Mouse (Mus musculus) granulocyte monocyte progenitor cell, adult 5-6 weeks (primary cell): Measurements from ENCODE around the gene Eif2b1. TPM values are rescaled to one million over a fixed set of nuclear protein-coding genes. Genes with fewer than 3 reads are reported as not detected.

ENCODE experiments used
- ATAC-seq: replicated peaks from 2 replicates; pipeline ENCODE4 v1.8.0; 2016; ENCODE audit warnings: mild to moderate bottlenecking, moderate TSS enrichment, inconsistent platforms; ENCODE audit not compliant: poor library complexity, severe bottlenecking
- total RNA-seq, 2 experiments: library from RNA; stranded (forward) in 1 of 2; stranded (reverse) in 1 of 2; fragments of 200-712, 200-1000 nt in 1 of 2; fragments of >200 nt in 1 of 2; fragmentation: Nextera tagmentation in 1 of 2; gene quantifications; 2 replicates each; pipeline ENCODE4 v1.2.3; 2014 to 2017

The Eif2b1 gene
- total RNA-seq (2014; fragmentation: Nextera tagmentation) (49.6 and 52.0 TPM in 2 replicates), total RNA-seq (2017) (39.5 and 50.9 TPM in 2 replicates)

DNA sequence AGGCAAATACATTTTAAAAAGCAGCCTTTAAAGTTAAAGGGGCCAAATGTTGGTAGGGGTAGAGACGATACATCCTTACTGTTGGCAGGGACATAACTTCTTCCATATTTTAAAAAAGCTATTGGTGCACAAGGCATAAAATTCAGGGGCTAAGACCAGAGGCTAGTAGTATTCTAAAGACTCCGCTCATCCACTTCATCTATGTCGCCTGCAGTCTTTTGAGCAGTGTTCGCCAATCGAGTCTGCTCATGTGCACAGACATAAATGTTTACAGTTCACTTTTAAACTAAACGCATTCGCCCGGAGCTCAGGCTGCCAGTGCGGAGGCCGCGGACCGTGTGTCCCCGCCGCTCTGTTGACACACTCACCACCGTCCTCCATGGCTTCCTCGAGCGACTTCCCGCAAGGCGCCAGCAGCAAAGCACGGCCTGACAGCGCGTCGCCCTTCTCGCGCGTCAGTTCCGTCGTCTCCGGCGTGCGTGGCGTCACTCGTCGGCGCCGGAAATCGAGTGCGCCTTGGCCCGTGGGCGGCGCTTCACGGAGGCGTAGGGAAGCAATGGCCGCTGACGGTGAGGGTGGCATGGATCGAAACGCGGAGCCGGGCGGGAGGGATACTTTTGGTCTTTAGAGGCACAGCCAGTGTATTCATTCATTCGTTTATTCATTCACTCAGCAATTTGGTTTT is at the start of gene Eif2b1, which contains the start of gene Gtf2h3:
Gene Eif2b1, minus strand, starts transcription at position 499 of the 685 bp plus-strand sequence.
Gene Gtf2h3, plus strand, starts transcription at position 508 of the 685 bp plus-strand sequence.
- peak; percentile 91 for ATAC-seq

DNA sequence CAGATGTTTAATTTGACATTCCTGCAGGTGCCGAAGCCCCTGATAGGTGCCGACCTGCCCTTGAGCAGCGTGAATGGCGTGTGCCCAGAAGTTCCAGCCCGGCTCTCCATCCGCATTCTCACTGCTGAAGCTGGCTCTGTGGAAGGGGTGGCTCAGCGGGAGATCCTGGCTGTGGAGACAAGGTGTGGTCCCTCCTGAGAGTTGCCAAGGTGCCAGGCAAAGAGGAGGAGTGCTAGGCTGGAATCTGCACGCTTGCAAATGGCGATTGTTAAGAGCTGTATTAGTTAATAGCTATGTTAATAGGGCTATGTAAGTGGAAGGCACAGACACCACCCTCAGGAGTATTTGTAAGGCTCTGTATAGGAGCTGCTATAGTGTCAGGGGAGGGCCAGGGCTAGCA is 45.4 kb upstream of the Eif2b1 start:
- no peak for ATAC-seq

DNA sequence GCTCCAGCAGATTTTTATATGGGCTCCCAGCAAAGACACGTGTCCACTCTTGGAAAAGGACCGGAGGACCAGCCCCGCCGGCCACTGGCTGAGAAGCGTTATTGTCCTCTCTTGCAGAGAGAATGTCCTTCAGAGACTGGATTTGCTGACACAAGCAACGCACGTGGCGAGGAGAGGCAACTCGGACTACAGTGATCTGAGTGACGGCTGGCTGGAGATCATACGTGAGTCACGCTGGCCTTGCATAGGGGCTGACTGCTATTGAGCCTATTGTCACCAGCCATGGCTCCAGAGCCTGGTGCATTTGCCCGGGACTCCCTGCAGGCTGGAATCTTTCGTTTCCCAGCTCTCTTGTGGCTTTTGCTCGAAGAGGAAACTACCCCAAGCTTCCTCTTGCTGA is 44.0 kb upstream of the Eif2b1 start:
- ATAC-seq: peak; percentile 22; the same call in 1 of the 2 replicates

DNA sequence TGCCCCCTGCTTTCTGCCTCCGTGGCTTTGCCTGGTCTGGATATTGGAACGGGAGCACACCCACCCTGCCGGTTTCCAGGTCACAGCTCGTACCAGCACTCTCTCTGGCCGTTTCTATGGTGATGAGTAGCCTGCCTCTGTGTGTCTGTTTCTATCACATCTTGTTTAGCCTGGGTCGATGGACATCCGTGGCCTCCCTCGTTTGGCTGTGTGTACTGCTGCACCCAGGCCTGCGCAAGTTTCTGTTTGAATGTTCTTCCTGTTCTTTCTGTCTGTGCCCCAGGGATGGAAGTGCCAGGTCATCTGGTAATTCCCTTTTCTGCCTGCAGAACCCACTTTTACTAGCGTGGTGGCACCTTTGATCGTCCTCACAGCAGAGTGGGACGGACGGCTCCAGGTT is 42.4 kb upstream of the Eif2b1 start:
- peak; percentile 82 for ATAC-seq

DNA sequence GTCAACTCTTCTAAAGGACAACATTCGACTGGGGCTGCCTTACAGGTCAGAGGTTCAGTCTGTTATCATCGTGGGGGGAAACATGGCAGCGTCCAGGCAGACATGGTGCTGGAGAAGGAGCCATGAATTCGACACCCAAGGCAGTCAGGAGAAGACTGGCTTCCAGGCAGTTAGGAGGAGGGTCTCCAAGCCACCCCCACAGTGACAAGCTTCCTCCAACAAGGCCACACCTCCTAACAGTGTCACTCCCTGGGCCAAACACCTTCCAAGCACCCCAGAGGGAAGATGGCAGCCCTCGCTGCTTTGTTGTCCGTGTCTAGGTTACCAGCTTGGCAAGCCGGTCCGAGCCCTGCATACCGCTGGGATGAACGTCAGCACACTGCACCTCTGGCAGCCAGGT is 39.8 kb upstream of the Eif2b1 start:
- no peak for ATAC-seq

DNA sequence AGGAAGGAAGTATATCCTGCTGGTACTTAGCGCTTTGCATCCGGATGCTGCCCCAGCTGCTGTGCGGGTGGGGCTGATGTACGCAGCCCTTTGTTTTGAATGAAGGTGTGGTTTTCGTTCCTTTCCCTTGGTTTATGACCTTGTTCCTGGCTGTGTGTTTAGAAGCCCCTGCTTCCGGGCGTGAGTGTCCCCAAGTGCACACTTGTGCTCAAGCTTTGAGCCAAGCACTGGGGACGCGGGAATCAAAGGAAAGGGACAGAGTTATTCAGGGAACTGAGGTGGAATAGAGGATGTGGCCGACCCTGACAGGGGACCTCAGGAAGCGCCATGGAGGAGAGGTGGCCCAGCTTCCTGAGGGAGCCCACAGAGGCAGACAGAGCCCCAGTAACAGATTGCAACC is 35.8 kb upstream of the Eif2b1 start:
- ATAC-seq: no peak

DNA sequence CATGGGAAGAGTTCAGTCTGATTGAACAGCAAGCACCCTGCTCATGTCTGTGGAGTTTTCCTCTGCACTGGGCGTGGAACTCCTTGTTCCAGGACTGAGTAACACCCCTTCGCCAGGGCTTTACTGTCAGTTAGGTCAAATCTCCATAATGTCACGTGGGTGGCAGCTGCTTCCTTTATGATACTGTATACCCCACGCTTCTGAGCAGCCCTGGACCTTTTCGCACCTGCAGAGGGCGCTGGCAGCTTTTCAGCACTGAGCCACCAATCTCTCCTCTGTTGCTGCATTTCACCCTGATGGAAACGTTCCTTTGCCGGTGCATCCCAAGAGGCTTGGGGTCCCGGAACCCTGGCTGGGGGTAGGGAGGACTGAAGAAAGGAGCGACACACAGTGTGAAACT is 32.0 kb upstream of the Eif2b1 start:
- peak; percentile 67 for ATAC-seq

DNA sequence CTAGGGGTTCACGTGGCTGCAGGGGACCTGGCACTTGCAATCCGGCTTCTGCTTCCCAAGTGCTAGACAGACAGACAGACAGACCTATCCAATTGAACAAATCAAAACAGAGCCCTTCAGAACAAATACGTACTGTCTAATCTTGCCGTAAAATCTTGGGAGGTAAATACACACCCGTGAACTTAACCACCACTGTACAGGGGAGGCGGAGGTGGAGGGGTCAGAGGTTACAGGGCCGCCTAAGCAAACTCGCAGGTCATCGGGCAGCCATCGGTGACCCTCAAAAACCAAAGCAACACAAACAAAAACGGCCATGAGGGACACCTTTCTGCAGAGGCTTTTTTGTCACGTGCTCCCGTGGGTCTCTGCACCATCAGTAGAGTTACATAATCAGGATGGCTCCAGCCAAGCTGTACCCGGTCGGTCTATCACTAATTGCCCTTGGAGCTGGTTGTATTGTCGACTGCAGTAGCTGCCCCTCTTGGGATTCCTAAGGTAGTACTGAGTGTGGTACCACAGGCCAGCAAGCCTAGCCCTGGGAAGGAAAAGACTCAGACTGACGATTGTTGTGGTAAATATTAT is 26.2 kb upstream of the Eif2b1 start:
- ATAC-seq: no peak

DNA sequence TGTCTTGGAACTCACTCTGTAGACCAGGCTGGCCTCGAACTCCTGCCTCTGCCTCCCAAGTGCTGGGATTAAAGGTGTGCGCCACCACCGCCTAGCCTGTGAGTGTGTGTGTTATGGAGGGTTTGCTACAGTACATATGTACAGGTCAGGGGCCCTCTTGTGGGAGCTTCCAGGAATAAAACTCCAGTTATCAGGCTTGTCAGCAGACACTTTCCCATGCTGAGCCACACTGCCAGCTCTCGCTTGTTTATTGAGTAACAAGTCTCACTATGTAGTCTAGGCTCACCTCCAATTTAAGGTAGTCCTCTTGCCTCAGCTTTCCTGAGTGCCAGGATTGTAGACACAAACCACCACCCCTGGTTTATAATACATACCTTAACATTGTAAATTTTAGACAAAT is 25.4 kb upstream of the Eif2b1 start:
- no peak for ATAC-seq

DNA sequence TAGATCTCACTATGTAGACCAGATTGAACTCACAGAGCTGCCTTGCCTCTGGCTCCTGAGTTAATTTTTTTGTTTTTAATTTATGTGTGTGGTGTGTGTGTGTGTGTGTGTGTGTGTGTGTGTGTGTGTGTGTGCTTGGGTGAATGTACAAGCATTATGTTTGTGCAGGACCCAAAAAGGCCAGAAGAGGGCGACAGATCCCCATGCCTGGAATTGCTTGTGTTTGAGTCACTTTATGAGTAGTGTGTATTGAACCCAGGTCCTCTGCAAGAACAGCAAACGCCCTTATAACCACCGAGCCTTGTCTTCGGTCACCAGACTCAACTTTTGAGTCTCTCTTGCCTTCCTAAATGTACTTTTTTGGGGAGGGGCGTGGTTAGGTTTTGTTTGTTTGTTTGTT is 23.4 kb upstream of the Eif2b1 start:
- 0 out of 2 replicates have a peak, but pooled peaks have one; percentile 38 for ATAC-seq

DNA sequence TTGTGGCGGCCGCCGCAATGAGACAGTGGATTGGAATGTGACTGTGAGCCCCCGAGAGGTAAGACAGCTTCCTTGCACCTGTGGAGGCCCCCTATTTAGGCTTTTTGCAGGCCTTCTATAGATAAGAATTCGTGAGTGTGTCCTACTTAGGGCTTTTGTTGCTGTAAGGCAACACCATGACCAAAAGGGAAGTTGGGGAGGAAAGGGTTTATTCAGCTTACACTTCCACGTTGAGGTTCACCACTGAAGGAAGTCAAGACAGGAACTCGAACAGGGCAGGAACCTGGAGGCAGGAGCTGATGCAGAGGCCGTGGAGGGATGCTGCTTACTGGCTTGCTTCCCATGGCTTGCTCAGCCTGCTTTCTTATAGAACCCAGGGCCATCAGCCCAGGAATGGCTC is 20.8 kb upstream of the Eif2b1 start:
- peak; percentile 33; the same call in 1 of the 2 replicates for ATAC-seq

DNA sequence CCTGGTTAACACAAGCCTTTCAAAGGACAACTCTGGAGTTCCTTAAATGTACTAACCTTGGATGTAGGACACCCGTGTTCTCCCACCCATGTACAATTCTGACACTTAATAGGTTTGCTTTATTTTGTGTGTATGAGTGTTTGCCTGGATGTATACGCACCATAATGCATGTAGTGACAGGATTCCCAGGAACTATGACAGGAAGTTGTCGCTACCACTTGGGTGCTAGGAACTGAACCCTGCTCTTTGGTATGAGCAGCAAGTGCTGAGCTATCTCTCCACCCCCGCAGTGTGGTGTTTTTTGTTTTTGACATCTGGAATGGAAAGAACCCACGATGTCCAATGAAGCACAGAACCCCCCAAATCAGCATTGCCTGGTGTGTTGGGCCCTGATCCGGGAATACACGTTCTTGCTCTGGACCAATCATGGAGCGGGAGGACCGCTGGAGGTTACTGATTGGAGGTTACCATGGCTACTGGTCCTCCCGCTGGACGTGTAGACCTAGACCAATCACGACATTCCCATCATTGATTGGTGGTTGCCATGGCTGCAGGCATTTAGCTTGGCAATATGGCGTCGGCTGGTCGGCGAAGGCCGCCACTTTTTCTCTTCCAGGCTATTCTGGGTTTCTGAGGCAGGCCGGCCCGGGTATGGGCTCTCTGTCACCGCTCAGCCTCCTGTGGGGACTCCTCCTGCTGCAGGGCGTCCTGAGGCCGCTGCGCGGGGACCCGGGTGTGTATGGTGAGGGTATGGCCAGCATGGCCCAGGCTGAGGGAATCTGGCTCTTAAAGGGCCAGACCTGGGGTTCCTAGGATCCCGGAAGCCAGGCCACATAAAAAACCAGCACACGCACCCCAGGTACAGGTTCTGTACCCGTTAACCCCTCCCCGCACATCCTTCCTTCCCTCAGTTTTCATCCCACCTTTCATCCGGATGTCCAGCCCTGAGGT is 19.6 kb upstream of the Eif2b1 start:
- peak; percentile 62 for ATAC-seq

DNA sequence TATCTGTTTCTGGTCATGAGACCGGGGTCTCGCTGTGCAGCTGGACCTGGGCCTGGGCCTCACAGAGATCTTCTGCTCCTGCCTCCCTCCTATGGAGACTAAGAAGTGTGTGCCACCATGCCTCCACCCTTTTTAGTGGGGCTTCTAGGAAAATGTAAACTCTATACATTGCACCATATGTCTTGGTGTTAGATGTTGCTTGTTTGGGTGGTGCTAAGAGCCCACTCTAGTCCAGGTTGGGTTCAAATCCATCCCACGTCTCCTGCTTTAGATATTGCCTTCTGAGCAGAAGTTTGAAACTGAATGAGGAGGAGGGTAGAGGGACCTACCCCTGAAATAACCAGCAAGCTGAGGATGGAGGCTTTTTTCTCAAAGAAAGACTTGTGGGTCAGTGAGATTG is 13.8 kb upstream of the Eif2b1 start:
- no peak for ATAC-seq

DNA sequence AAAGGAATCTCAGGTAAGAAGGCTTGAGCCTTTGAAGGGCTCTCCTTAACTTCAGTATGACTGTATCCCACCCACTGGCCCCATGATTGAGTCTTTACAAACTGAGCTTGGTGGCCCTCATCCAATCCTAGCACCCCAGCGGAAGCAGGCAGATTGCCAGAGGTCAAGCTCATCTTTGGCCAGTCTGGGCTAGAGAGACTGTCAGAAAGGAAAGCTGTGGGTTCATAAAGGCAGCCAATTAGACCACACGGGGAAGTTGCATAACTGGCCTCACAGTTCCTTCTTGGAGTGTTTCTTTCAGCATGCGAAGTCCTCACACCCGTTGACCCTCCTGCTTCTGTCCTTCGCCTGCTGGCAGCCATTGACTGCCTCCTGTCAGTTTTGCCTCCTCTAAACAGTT is 3.6 kb upstream of the Eif2b1 start:
- ATAC-seq: peak; percentile 76

DNA sequence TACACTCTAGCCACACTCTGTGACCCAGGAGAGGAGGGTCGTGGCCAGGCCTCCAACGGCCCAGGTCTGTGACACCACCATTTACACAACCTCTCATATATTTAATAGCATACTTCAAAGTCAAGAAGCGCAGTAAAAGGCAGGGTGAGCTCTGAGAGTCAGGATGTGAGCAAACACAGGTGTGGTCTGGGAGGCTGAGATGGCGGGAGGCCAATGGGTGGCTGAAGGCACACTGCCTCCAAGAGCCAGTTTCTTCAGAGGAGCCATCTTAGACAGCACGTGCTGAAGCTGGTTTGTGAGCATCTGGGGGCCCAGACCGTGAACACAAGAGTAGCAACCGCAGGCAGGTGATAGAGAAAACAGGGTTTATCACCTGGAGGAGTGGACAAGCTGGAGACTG is 3.5 kb downstream of the Eif2b1 start:
- ATAC-seq: no peak

DNA sequence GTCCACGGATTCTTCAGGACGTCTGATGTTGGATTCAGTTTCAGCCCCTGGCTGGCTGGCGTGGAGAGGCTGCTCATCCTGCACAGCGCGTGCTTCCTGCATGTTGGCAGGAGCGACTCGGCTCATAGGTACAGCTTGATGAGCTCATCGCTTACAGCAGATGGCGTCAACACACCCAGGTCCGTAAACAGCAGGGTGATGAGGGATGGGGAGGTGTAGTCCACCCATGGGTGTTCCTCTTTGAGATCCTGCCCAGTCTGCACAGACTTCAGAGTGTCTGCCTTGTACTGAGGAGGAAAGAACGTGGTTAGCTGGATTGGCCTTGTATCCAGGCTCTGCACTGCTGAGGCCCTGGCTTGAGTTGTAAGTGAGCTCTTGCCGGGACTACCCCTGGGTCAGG is 7.9 kb downstream of the Eif2b1 start:
- ATAC-seq: no peak

DNA sequence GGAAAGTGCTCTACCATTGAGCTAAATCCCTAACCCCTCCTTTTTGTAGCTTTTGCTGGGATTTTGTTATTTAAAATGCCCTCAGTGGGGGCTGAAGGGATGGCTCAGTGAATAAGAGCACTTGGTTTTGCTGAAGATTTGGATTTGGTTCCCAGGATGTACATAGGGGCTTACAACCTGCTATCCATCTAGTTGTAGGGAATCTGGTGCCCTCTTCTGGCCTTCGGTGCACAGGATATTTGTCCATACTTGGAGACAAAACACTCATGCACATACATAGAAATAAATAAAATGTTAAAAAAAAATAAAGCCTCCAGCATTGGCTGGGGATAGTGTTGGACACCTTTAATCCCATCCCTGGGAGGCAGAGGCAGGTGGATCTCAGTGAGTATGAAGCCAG is 23.8 kb downstream of the Eif2b1 start:
- ATAC-seq: no peak

DNA sequence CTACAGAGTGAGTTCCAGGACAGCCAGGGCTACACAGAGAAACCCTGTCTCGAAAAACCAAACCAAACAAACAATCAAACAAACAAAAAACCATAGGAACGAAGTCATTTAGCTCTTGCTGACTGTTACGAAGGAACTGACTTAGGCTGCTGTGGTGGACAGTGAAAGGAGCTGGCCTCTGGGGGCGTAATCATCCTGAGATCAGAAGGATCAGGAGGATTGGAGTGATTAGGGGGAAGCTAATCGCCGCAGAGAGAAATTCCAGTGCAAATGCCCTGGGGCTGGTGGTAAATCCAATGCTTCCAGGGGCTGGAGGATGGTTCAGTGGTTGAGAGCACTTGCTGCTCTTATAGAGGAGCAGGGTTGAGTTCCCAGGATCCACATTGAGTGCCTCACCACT is 25.3 kb downstream of the Eif2b1 start:
- ATAC-seq: no peak

DNA sequence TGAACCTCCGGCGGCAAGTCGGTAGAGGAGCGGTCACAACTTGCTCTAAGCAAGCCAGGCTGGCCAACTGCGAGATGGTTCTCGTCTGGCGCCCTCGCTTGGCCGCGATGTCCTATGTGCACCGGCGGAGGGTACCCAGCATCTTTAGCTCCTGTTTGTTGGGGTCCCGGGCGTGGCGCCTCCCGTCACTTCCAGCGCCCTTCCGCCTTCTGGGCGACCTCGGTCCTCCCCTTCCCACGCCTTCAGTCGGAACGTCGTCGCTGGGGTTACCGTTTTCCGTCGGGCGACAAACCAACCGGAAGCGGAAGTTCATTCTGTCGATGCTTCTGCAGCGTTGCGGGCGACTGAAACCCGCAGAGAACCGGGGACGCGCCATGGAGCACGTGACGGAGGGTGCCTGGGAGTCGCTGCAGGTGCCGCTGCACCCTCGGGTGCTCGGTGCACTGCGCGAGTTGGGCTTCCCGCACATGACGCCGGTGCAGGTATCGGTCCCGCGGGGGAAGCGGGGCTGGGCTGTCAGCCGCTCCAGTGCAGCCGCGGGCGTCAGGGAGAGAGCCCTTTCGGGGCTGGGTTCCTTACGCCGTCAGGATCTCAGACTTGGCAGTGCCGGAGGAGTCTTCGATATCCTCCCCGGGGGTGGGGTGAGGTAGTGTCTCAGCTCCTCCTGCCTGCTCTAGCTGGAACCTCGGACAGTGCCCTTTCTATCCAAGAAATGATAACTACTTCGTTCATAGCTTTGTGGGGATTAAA is 26.2 kb downstream of the Eif2b1 start, which contains the start of gene Ddx55:
Gene Ddx55, plus strand, starts transcription at position 307 of the 750 bp plus-strand sequence.
- ATAC-seq: peak; percentile 97

DNA sequence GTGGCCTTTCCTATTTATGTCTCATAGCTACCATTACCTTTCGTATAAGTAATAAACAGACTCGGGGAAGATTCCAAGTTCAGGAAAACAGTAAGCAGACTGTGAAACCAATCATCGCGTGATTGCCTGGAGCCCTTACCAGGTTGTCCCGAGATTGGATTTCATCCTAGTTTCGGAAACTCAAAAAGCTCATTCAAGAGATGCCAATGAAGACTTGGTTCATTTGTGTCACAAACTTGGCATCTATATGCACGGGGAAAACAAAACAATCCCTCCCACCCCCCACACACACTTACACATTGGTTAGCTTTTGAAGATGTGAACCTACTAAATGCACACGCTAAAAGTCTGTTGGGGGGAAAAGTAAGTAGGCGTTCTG is 26.8 kb downstream of the Eif2b1 start:
- no peak for ATAC-seq
